Mouse (Mus musculus) bone marrow, adult 2 months (tissue): Measurements from ENCODE around the gene Ada.

Experiments
- CTCF ChIP-seq: fragments of 200-500 bp; IDR thresholded peaks from 2 replicates; pipeline ENCODE4 v1.5.1; 2011; ENCODE audit warnings: low read length, control low read depth; ENCODE audit not compliant: control insufficient read depth, insufficient read depth
- POLR2A ChIP-seq: fragments of 200-500 bp; IDR thresholded peaks from 2 replicates; pipeline ENCODE4 v1.6.1; 2011; ENCODE audit warnings: low read depth, mild to moderate bottlenecking, control low read depth, low read length, borderline replicate concordance; ENCODE audit not compliant: control insufficient read depth

- TF ChIP-seq POLR2A = no peak
- no peak for TF ChIP-seq CTCF
Measured at GRCm38 (mm10) chr2:163712473-163712872, 37.6 kb downstream of the Ada start.
